Mouse (Mus musculus) small intestine, adult 2 months (tissue): ENCODE results near the gene Ppm1m.

Experiments
- CTCF ChIP-seq: fragments of 200-500 bp; IDR thresholded peaks from 2 replicates; pipeline ENCODE4 v1.5.1; 2012; ENCODE audit warnings: low read depth, mild to moderate bottlenecking, control low read depth, inconsistent platforms, low read length, moderate library complexity, mixed read lengths; ENCODE audit not compliant: insufficient replicate concordance, insufficient read length; ENCODE audit errors: extremely low read depth
- POLR2A ChIP-seq: fragments of 200-500 bp; IDR thresholded peaks from 2 replicates; pipeline ENCODE4 v1.6.1; 2012; ENCODE audit warnings: low read depth, mild to moderate bottlenecking, control low read depth, inconsistent platforms, low read length, moderate library complexity

GRCm38 (mm10) chr9:106201895-106202294, 2.3 kb upstream of the Ppm1m start:
- TF ChIP-seq POLR2A (no peak), CTCF (no peak)
